Mouse (Mus musculus): Measurements from ENCODE around the gene Hikeshi.
A peak's percentile ranks its signal among the peaks of the same experiment; 100 is the strongest.

Gene Hikeshi

GRCm38 (mm10) chr7:89940571-89941463 lies at the start of gene Hikeshi:
Gene Hikeshi, minus strand, starts transcription at chr7:89941204.
- DNase-seq (ENCODE audit: low read depth, low spot score): peak; percentile 99

- DNase-seq (ENCODE audit: low read depth, low spot score): no peak
Observed at GRCm38 (mm10) chr7:89984421-89984820, 43.4 kb upstream of the Hikeshi start.

DNA sequence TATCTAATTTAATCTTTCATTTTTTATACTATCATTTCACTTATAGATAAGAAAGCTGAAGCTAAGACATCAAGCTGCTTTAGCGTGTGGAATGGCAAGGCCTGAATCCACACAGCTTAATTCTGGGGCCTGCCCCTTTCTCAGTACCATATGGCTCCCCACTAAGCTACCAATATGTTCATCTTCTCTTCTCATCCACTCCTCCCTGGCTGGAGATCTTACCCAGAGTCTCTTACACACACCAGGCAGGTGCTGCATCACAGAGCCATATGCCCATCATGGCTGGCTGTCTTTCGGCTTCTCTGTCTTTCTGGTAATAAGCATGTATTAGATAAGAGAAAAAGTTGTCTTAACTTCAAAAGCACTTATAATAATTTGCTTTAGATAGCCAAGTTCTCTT lies 42.4 kb upstream of the Hikeshi start:
- DNase-seq (ENCODE audit: low read depth, low spot score): peak; percentile 87

GRCm38 (mm10) chr7:89981557-89981956 lies 40.6 kb upstream of the Hikeshi start:
- no peak for DNase-seq (ENCODE audit: low read depth, low spot score)

- DNase-seq (ENCODE audit: low read depth, low spot score): peak; percentile 98
Observed at GRCm38 (mm10) chr7:89980485-89981422, 39.8 kb upstream of the Hikeshi start, which contains the start of gene Eed. Gene Eed, minus strand, starts transcription at chr7:89980983.

GRCm38 (mm10) chr7:89980133-89980484 lies 39.1 kb upstream of the Hikeshi start:
- no peak for DNase-seq (ENCODE audit: low read depth, low spot score)

GRCm38 (mm10) chr7:89979432-89980130 lies 38.6 kb upstream of the Hikeshi start:
- DNase-seq (ENCODE audit: low read depth, low spot score): peak; percentile 14

DNA sequence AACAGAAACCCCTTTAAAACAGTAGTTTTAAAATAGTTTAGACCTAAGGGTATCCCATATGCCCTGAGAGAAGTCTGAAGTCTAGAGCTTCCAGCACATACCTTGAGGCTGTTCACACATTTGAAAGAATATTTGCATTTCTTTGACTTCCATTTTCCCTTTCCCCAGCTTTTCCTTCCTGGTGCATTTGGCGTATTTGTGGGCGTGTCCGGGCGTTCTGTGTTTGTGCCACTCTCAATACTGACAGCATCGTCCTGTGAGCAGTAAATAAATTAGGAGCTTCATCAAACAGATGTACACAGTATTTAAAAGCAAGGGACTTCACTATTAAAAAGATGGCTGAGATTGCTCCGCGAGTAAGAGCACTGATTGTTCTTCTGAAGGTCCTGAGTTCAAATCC lies 35.8 kb upstream of the Hikeshi start:
- no peak for DNase-seq (ENCODE audit: low read depth, low spot score)

GRCm38 (mm10) chr7:89975571-89975970 lies 34.6 kb upstream of the Hikeshi start:
- no peak for DNase-seq (ENCODE audit: low read depth, low spot score)

DNA sequence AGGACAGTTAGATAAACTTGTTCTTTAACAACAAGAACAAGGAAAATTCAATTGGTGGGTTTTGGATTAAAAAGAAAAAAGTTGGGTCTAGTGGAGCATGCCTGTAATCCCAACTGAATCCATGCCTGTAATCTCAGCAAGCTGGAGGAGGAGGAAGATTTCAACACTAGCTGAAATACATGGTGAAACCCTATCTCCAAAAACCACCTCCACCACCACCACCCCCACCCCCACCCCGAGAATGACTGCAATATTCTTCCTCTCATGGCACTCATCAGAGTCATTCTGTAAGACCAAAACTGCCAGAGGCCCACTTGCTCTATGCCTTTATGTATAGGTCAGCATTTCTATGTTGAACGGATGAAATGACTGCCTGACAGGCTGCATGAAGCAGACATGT lies 26.2 kb upstream of the Hikeshi start:
- no peak for DNase-seq (ENCODE audit: low read depth, low spot score)

- DNase-seq (ENCODE audit: low read depth, low spot score): no peak
Observed at GRCm38 (mm10) chr7:89966771-89967170, 25.8 kb upstream of the Hikeshi start.

- no peak for DNase-seq (ENCODE audit: low read depth, low spot score)
Observed at GRCm38 (mm10) chr7:89963135-89963534, 22.1 kb upstream of the Hikeshi start.

DNA sequence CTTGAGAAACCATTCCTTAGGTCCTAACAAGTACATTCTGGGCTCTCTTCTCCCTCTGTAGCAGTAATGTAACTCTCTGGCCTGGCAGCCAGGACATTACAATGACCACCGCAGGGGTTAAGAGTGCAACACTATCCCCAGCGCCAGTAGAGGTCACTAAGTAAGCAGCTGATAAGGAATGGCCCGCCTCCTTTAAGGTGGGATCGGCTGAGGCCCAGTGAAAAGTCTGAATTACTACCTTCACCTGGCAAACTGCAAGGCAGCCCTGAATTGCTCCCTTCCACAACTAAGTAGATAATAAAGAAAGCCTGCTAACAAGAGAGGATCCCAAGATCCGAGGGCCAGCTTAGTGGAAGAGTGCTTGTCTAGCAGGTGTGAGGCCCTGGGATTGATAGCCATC lies 16.3 kb upstream of the Hikeshi start:
- no peak for DNase-seq (ENCODE audit: low read depth, low spot score)

DNA sequence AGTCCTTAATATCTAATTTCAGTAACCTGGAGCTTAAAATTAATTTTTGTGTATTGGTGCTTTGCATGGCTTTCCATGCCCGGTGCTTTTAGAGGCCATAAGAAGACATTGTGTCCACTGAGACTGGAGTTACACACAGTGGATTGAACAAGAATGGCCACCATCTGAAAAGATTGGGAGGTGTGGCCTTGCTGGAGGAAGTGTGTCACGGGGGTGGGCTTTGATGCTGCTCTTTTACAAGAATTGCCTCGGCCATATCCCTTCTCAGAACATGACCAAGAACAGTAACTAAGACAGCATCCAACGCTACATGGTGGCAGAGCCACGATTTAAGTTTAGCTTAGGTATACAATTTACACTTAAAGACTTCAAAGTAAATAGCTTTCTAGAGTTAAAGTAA lies 13.3 kb upstream of the Hikeshi start:
- no peak for DNase-seq (ENCODE audit: low read depth, low spot score)

DNA sequence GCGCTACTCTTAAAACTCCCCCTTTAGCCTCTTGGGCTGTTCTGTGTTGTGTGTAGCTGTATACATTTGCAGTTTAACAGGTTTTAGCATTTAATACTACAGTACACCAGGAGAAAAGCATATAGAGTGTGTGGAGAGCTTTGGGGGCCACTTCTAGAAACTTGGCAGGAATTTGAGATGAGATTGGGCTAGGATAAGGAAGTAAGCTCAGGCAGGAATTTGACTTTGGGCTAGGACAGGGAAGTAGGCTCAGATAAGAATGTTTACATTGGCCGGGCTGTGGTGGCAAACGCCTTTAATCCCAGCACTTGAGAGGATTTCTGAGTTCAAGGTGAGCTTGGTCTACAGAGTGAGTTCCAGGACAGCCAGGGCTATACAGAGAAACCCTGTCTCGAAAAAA lies 8.4 kb upstream of the Hikeshi start:
- no peak for DNase-seq (ENCODE audit: low read depth, low spot score)

GRCm38 (mm10) chr7:89948026-89948425 lies 7.0 kb upstream of the Hikeshi start:
- peak; percentile 23 for DNase-seq (ENCODE audit: low read depth, low spot score)

DNA sequence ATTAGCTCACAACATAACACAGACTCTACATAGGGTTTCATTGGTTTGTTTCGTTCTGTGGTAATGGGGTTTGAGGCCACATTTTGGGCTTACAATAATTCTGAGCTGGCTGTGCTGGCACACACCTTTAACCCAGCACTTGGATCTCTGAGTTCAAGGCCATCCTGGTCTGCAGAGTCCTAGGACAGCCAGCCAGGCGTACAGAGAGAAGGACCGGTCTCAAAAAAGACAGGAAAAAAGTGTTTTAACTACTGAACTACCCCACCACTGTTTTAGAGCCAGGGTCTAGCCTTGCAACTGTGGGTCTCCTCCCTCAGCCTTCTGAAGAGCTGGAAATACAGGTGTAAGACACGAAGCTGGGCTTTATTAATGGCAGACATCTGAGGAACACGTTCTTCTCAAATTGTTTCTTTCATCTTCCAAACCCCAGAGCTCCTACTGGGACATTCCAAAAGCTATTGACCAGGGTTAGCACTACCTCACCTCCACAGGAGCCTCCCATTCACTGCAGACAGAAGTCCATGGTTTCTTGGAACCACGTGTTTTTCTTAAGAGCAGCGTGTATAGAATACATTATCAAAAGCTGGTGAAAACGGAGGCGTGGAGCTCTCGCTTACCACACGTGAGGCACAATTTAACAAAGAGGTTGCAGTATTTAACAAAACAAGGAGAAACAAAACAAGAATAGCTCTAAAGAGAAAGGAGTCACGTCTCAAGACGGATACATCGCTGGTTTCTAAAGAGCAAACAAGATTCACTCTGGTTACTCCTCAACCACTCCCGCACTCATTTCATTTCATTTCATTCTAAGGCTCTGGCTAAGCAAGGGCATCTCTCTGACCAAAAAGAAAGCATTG lies 1.3 kb downstream of the Hikeshi start:
- peak; percentile 30 for DNase-seq (ENCODE audit: low read depth, low spot score)

DNA sequence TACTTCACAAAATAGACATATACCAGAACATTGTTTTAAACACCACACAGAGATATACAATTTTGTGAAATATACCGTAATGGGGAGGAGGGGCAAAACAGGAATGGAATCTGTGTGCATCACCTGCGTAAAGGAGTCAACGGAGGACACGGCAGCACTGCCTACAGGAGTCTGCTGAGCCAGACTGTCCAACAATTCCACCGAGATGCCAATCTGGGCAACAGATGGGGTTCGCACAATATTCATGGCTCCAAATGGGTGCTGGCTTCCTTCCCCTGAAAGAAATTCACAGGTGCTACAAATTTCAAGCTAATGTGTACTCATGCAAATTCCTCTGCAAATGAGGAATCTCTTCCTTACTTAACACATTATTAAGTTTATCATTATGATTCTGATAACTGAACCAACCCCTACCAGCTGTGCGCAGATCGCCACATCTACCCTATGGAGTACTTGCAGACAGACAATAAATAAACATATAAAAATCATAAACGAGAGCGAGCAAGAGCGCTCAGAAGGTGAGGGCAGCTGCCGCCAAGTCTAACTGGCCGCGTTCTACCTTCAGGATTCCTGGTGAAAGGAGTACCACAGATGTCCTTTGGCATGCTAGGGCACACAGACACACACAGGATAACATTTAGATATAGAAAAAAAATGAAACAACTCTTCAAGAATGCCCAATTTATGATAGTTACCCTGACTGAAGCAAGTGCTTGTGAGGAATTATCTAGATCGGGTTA lies 17.4 kb downstream of the Hikeshi start:
- peak; percentile 97 for DNase-seq (ENCODE audit: low read depth, low spot score)

GRCm38 (mm10) chr7:89917776-89918175 lies 23.2 kb downstream of the Hikeshi start:
- peak; percentile 72 for DNase-seq (ENCODE audit: low read depth, low spot score)

DNA sequence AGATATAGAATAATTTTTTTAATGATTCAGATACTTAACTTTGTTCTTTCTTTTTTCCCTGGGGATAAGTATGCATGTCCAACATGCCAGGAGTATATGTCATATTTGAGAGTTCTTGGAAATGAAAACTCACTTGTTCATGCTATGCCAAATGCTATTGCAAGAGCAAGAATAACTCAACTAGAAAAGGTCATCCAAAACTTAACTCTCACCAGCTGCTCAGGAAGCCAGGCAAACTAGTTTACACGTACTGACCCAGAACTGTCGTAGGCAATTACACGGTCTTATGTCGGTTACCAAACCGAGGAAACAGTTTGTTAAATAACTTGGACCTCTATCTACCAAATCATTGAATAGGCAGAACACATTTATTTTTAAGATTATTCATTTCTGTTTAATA lies 24.3 kb downstream of the Hikeshi start:
- DNase-seq (ENCODE audit: low read depth, low spot score): peak; percentile 66

All from brain, adult 2 months (tissue).